Mouse (Mus musculus) urinary bladder, postnatal 36 days (tissue): Measurements from ENCODE around the gene Kcnip1.

Source experiments
- DNase-seq, 2 experiments: peaks; one replicate each; pipeline ENCODE4 v3.0.0; 2022; ENCODE audit warnings: low spot score in 2 of 2, mixed read lengths in 1 of 2

The Kcnip1 gene

DNA sequence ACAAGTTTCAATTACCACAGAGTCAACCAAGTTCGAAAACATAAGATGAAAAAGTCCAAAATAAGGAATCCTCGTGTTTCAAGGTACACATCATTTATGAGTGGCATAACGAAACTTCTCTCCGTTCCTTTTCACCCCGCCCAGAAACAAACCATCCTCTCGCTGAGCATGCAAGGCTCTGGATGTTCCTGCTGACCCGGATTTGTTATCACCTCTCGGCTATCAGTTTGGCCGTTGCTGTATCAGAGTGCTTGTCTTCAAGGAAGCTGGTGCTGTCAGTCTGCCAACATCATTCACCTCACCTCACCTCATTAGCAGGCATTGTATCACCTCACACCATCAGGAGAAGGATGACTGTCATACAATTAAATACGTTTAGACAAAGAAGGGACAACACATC is 90.6 kb downstream of the Kcnip1 start:
- no peak for DNase-seq

DNA sequence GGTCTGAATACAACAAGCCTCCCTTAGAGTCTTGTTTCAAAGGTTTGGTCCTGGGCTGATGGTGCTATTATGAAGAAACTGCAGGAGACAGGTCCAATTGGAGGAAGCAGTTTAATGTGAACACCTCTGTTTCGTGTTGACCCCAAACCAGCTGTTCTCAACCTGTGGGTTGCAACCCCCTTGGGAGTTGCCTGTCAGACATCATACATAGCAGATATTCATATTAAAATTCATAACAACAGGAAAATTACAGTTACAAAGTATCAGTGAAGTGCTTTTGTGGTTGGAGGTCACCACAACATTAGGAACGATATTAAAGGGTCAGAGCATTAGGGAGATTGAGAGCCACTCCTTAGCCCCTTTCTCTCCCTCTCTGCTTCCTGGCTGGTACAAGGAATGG is 91.2 kb downstream of the Kcnip1 start:
- DNase-seq, result no peak

DNA sequence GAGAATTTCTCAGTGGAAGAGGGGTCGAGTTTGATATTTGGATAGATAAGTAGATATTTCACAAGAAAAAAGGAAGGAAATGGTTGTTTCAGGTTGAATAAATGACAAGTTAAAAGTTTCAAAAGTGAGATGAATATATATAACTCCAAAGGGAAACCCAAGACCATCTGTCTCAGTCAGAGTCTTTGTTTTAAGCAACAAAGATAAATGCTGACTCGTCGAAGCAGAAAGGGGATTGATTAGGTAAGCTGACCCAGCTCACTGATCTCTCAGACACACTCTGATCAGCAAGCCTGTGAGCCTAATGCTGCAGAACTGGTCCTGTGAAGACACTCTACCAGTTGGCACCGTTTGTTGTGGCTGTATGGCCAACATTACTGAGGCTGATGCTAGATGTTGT is 101.9 kb downstream of the Kcnip1 start:
- DNase-seq, result no peak

DNA sequence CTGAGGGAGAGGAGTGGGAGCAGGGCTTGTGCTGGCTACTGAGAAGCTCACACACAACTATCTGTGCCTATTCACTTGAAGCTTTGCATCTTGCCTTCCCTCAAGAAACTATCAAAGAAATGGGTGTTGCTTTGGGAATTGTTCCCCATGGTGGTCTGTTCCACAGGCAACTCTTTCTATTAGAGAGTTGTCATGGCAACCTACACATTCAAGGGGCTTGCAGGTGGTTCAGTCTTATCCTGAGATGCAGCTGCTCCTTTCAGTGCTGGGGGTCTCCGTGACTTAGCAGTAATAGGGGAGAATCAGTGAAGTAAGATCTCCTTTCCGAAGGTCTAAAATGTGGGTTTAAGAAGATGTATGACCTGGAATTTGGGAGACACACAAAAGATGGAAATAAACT is 102.6 kb downstream of the Kcnip1 start:
- no peak for DNase-seq

DNA sequence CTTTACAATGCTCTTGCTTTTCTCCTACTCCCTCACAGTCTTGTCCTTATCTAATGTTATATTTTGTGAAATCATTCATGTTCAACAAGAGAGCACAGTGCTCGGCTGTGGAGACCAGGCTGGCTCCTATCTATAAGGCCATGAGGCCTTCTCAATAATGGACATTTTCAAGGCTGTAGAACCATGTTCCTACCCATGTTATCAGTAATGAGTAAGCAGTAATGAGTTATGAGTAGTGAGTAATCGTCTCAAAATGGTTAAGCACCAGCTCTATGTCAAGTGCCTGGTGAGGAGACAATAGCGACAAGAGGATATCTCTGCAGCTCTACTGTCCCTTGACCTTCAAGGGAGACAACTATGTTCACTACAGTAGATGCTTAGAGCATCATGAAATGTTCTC is 105.3 kb downstream of the Kcnip1 start:
- DNase-seq, result no peak

DNA sequence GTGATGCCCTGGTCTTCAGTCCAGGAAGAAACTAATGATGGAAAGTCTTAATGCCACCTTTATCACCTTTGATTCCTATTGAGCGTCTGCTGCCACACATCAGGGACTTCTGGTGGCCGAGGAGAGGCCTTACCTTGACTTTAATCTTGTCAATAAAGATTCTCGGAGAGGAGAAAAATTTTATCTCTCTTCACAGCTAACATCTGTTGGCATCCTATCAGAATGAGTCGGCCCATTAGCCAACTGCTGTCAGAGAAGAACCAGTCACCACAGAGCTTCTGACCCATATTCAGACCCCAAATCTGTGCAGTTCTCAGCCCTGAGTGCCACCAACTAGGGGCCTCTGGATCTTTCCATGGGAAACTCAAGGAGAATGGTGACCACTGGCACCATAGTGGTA is 107.0 kb downstream of the Kcnip1 start:
- DNase-seq, result no peak

DNA sequence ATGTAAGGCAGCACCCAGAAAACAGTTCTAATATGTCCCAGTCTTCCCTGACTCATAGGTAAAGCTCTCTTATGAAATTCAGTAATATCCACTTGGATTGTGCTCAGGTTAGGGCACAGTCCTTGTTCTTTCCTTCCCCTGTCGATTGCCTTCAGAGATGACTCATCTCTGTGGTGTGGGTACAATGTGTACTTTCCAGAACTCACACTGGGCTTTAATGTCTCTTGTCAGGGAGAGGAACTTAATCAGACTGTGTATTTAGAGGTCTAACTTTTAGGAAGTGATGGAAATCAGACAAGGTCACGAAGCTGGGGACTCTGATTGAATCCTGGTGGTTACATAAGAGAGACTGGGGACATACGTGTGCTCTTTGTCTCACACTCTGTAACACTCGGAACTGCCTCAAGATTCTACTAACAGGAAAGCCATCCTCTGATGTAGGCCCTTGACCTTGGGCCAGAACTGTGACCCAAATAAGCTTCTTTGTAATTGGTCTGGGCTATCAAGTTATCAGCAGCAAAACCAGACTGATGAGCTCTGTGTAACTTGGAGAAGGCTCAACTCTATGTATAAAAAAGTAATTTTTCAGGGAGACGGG is 110.1 kb downstream of the Kcnip1 start:
- no peak for DNase-seq

DNA sequence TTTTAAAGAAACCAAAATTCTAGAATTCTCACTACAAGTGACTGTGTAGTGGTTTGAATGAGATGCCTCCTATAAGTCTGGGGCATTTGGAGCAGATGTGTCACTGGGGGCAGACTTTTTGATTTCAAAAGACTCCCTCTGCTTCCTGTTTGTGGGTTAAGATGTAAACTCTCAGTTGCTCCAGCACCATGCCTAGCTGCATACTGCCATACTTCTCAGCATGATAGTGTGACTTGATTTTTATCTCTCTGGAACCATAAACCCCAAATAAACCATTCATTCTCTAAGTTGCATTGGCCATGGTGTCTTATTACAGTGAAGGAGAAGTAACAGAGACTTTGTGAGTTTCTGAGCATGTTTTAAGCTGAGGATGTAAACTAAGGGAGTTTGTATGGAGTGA is 118.0 kb downstream of the Kcnip1 start:
- no peak for DNase-seq

DNA sequence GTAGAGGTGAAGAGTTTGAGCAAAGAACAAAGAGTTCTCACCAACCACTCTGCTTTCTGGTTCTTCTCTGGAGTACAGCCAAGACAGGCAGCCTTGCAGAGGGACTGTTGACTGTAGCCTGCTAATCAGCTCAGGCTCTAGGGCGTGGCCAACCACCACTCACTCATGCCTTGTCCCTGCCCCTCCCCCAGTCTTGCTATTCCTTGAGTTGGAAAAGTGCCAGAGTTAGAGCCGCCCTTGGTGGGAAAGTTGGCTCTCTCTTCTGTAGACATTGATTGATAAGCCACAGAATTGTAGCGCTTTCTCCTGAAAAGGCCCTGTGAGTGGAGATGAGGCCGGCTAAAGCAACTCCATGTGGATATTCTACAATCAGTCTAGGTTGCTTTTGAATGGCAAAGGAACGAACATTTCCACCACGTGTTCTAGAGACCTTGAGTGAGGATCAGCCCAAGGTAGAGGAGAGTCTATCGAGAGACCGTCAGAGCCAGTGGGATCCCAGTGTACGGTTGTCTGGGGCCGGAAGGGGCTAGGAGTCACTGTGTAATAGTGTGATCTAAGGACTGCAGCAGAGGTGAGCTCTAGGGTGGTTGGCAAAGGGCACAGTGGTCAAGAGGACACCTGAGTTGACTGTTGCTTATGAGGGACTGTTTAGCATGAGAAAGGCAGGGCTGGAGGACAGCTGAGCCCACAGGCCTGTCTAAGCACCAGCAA is 119.7 kb downstream of the Kcnip1 start:
- peak; percentile 11 for DNase-seq

DNA sequence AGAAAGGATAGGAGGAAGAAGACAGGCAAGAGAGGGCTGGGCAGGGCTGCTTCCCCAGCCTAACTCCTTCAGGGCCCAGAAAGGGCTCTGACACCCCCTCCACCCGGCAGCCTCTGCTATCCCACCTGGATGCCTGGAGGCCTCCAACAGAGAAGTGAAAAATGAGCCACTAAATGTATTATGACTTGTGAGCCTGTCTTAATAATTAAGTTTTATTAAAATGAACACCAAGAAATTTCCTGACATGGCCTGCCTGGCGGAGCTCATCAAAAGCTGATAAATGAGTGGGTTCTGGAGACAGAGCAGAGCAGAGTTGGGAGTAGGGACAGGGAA is 120.3 kb downstream of the Kcnip1 start:
- DNase-seq, result no peak

DNA sequence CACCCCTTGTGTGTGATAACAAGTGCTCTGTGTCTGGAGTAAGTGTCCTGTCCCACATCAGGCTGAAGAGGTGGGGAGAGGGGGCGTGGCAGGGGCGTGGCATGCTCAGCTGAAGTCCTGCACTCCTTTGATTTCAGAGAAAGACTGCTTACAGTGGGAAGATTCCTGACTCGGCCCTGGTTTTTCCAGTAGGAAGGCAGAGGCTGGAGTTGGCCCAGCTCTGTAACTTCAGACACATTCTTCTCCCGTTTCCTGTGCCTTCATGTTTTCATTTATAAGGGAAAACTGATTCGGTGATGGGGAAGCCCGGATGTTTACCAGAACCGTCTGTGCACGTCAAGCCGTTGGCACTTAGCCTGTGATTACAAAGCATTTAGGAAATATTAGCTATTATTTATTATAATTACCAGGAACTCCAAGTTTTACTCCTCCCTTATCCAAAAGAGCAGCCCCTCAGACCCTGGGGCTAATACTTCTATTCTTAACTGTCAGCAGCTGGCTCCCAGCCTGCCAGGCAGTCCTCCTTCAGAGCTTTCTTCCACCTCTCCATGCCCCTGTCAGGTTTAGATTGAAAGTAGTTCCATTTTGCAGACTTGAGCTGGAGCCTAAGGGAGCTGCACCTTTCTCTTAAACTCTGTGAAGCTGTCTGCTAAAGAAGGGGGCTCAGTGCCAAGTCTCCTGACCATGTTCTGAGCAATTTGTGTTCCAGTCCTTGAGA is 120.8 kb downstream of the Kcnip1 start:
- DNase-seq, result no peak

DNA sequence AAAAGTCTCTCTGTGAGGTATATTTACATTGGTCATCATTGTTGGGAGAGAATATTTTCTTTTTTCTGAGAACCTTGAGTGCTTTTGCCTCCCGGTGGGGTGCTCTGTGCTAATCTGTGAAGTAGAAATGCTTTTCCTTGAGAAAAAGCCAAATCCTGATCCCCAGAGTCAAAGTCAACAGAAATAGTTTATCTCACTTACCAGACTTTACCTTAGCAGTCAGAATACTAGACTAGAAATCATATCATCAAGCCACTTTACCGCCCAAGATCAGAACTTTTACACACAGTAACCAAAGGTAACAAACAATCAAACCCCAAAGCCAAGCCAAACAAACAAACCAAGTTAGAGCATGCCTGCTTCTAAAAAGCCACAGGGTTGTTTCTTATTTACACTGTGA is 122.7 kb downstream of the Kcnip1 start:
- DNase-seq, result no peak

DNA sequence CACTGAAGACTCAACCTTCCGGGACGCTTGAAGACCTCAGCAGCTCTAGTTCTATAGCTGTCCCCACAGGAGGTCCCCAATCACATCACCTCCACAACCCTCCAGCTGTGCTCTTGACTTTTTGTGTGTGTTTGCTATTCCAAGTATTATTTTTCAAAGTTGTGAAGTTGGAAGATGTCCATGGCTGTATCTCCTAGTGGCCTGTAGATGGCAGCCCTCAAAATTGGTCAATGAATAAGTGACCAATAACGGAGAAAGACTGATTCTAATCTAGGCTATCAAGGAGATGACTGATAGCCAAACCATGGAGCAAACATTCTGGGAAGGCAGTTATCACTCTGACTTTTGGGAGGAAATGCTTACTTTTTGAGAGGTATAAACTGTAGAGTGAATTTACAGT is 123.4 kb downstream of the Kcnip1 start:
- DNase-seq, result no peak

DNA sequence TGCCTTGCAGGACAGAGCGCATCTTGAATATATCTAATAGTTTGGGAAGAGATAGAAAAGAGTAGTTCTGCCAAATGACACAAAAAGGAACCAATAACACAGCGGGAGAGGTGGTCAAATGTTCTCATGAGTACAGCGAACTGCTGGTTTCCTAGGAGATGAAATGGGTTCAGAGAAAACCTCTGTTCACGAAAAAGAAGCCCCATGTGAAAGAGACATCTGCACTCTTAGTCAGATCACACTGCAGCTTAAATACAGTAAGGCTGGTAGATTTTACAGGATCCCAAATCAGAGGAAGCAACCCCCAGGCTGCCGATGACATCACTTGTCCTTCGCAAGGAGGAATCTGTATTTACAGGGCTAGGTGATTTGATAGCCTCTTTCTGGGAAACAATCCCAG is 126.2 kb downstream of the Kcnip1 start:
- no peak for DNase-seq

DNA sequence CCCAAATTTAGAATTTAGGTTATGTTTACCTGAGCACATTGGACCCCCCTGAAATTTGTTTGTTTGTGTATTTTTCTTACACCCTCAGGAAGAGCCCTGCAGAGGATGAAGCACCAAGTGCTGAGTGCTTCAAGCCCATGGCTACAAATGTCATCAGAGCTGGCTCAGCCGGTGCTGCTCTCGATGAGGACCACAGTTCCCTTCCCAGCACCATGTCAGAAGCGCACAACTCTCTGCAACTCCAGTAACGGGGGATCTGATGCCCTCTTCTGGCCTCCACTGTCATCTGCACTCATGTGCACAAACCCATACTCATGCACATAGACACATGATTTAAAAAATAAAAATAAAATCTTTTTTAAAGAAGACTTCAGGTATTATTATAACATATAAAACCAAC is 128.7 kb downstream of the Kcnip1 start:
- DNase-seq, result no peak

DNA sequence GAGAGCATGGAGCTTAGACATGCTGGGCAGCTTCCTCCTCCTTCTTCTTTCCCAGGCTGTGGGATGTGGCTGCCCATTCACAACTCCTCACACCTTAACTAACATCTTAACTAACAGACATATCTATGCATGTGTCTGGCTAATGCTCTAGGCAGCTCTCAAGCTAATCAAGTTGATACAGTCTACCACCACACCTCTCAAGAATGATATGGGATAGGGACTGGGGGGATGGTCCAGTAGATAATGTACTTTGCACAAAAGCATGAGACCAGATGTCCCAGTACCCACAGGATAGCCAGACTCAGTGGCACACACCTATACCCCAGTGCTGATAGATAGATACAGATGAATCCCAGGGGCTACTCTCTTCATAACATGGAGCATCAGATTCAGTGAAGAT is 131.1 kb downstream of the Kcnip1 start:
- DNase-seq, result no peak

DNA sequence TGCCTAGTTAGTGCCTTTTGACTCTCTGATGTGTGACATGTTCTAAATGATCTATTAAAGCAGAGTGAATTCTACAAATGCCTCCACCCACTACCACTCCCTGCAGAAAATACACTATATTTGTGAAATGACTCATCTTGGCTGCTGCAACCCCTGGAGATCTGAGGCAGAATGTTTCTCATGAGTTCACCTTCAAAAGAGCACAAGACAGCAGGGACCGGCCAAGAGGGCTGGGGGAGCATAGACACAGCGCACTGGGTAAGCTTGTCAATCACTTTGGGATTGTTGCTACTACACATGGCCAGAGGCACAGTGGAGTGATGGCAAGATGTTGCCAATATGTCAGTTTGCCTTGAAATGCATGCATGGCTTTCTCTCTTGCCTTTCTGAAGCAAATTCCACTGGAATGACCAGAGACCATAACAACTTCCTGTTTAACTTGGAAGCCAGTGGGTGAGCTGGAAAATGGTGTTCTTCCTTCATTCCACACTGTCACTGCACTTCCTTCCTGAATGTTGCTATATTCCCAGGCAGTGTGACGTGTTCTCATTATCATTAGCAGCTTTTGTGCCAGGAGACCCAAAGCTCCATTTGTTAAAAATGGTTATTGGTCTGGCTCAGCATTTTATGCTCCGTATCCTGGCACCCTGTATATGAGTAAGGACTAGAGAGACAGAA is 131.9 kb downstream of the Kcnip1 start:
- no peak for DNase-seq

DNA sequence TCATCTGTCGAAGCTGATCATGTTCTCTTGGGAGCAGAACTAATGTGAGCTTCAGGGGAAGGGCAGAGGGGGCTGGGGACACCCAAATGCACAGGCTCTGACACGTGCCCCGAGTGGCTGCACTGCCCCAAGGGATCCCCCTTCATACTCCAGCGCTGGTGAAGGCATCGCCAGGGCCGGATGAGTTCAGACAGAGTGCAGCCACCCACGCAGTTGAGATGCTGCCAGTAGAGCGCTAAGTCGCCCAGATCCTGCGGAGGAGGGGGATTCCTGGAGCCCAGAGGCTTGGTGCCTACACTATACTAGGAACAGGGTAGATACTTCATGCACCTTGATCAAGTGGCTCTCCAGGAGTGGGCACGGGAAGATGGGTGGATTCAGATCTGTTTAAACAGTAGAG is 143.3 kb downstream of the Kcnip1 start:
- DNase-seq, result peak in 1 of 2 experiments; percentile 7

DNA sequence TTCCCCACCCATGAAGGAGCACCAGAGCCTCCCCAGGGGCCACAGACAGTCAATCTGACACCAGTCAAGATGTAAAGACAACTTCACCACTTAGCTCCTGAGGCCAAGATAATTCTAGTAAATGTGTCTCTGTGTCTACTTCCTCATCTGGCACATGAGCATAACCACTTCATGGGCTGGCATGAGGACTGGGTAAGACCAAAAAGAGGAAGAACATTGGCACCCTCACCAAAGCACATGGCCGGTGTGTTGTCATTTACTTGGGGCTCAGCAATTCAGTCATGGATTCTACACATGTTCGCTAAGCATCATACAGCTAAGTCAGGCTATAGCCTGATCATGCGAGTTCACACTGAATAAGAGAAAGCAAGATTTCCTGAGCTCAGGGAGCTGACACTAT is 144.3 kb downstream of the Kcnip1 start:
- no peak for DNase-seq

DNA sequence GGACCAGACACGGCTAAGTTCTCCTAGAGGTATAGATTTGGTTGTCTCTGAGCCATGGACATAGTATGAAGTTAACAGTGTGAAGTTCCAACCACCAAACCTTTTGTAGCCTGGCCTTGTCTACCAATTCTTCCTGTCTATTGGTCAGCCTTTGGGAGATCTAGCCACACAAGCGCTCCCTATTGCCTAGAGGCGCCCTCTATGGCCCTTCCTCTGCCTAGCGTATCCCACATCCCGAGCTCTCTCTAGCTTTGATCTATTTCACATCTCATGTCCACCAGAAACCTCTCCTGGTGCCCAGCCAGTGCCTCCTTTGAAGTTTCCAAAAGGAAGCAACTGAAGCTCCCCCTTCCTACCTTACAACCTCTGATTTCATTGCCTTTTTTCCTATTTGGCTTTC is 147.0 kb downstream of the Kcnip1 start:
- DNase-seq, result no peak

DNA sequence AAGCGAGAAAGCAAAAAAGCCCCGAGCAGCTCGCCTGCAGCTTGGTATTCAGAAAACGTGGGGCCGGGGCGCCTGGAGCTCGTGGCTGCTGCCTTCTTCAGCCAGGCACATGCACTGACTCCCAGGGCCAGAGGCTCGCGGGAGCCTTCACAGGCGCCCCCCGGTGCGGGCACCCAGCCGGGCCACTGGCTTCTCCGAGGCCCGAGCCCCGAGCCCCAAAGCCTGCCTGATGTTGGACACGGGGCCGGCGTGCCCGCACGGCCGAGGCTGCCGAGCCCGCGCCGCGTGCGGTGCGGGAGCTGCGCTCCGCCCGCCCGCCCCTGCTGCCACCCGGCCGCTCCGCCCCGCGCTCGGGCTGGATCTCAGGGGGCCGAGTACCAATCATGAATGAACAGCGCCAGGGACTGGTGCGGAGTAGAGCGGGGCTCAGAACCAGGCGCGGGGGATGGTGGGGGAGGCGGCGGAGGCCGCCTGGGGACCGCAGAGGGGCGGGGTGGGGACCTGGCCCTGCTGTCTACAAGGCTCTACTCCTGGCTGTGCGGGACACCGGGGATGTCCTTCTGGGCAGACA is 149.6 kb downstream of the Kcnip1 start:
- no peak for DNase-seq

DNA sequence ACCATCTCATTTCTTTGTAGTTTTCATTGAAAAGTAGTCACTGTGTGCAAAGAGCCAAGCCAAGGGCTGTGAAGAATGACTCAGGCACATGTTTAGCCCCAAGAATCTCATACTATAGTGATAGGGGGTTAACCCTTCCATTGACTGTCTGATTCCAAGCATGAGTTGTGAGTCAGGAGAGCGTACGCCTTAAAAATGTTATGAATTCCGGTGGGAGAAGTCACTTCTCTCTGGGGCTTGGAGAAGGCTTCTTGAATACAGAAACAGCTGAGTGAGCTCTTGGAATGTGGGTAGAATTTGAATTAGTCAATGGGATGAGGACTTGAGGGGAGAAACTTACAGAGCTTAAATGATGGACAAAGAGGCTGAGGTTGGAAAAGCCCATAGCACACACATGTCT is 153.9 kb downstream of the Kcnip1 start:
- no peak for DNase-seq

DNA sequence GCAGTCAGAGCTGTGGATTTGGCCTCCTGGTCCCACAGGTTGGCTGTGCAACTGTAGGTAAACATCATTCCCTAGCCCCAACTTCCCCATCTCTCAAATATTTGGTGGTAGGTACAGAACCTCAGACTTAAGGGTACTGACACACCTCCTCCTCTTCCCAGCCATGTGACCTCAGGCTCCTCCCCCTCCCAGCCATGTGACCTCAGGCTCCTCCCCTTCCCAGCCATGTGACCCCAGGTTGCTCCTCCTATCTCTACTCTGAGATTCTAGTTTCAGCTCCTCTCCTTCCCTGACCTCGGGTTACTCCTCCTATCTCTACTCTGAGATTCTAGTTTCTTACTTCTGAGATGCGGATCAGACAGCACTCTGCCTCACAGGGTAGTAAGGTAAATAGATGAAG is 163.2 kb downstream of the Kcnip1 start:
- no peak for DNase-seq
